13 mouse cellular contexts compared by ENCODE assay signal in the genomic region with DNA sequence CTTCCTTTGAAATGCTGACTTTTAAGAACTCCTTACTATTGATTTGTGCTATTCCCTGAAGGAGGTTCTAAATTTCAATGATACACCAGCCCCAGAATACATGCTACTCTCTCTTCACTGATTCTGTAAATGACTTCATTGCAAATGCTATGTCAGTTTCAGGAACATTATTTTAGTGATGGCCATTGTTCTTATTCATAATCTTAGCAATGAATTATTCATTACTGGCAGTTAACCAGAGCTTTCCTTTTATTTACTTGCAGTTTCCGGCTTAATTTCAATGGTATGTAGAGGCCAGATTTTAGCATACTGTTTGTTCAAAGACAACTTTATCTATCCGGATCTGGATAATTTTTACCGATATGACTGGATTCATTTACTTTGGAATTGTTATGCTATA.
"Had no signal": no experiment of that assay in that cellular context is flagged by ENCODE, and none has a peak within 500 bp of the region (broad histone marks: within the 10 kb centered on the region; RNA-seq: fewer than 3 reads in every experiment).

No protein-coding gene starts in this region.

- ATAC-seq: lung, postnatal 0 days had no signal

- H3K4me2 ChIP-seq: liver, embryonic 11.5 days; liver, embryonic 15.5 days; neural tube, embryonic 13.5 days had no signal

- H3K4me3 ChIP-seq: layer of hippocampus, adult 2 months; limb, embryonic 10.5 days; liver, embryonic 15.5 days; neural tube, embryonic 13.5 days had no signal

- H3K9me3 ChIP-seq: limb, embryonic 10.5 days; liver, embryonic 15.5 days; neural tube, embryonic 13.5 days had no signal

- H3K27ac ChIP-seq: layer of hippocampus, adult 2 months; limb, embryonic 10.5 days; liver, embryonic 15.5 days; neural tube, embryonic 13.5 days; stomach, postnatal 0 days had no signal

- H3K4me1 ChIP-seq: limb, embryonic 10.5 days; liver, embryonic 15.5 days; neural tube, embryonic 13.5 days had no signal

- H3K27me3 ChIP-seq: liver, embryonic 15.5 days; neural tube, embryonic 13.5 days had no signal

- H3K9ac ChIP-seq: liver, embryonic 15.5 days; neural tube, embryonic 13.5 days had no signal

- DNase-seq: kidney, adult 18-20 months; kidney, postnatal 10 days; kidney, postnatal 4 days; lung, adult 2 months; lung, postnatal 36 days; thymus, postnatal 4 days had no signal

- H3K36me3 ChIP-seq: limb, embryonic 10.5 days; liver, embryonic 15.5 days; neural tube, embryonic 13.5 days had no signal
